Mouse (Mus musculus) midbrain, postnatal 0 days (tissue): ENCODE measurements at regions not wholly inside any gene's neighbourhood (a gene's known extent, or its start where the extent isn't known, plus 50 kb on each side); places are given as distances from the start of the nearest gene placed in this dataset.
"Not testable (repeated sequence)": the region's sequence is repeated elsewhere in the genome, so short reads cannot be mapped to it uniquely, and the experiment has no call there.

Source experiments
- ATAC-seq: fragments of 200-750 bp; cut with Nextera tagmentation; 2 replicates; pipeline ENCODE4 v1.8.0; 2017; ENCODE audit warnings: moderate number of reproducible peaks, mild to moderate bottlenecking, moderate TSS enrichment, moderate library complexity; ENCODE audit not compliant: low FRiP score
- DNase-seq: peaks from one replicate; pipeline ENCODE4 v3.0.0-alpha.2; 2015; ENCODE audit warnings: low spot score
- H3K27ac ChIP-seq: fragments of 300-500 bp; sonication (generic); 2 replicates; pipeline ENCODE4 v1.5.1; 2014; ENCODE audit warnings: low read depth, mild to moderate bottlenecking, low read length, mixed read lengths
- H3K27me3 ChIP-seq: fragments of 300-500 bp; sonication (generic); 2 replicates; pipeline ENCODE4 v1.6.1; 2014; ENCODE audit warnings: low read length, control low read depth, mixed read lengths; ENCODE audit not compliant: insufficient read depth
- H3K36me3 ChIP-seq: fragments of 300-500 bp; sonication (generic); 2 replicates; pipeline ENCODE4 v1.6.1; 2014; ENCODE audit warnings: low read length, control low read depth, mixed read lengths; ENCODE audit not compliant: insufficient read depth
- H3K4me1 ChIP-seq: fragments of 300-500 bp; sonication (generic); 2 replicates; pipeline ENCODE4 v1.6.1; 2014; ENCODE audit warnings: mild to moderate bottlenecking, control low read depth, antibody characterized with exemption, low read length, mixed read lengths; ENCODE audit not compliant: insufficient read depth
- H3K4me2 ChIP-seq: fragments of 300-500 bp; sonication (generic); 2 replicates; pipeline ENCODE4 v1.6.1; 2014; ENCODE audit warnings: low read depth, mild to moderate bottlenecking, low read length, mixed read lengths; ENCODE audit not compliant: poor library complexity, severe bottlenecking
- H3K4me3 ChIP-seq: fragments of 300-500 bp; sonication (generic); 2 replicates; pipeline ENCODE4 v1.5.1; 2014; ENCODE audit warnings: low read depth, mild to moderate bottlenecking, low read length, moderate library complexity
- H3K9ac ChIP-seq: fragments of 300-500 bp; sonication (generic); replicated peaks from 2 replicates; pipeline ENCODE4 v1.6.1; 2014; ENCODE audit warnings: mild to moderate bottlenecking, low read length, moderate library complexity, mixed read lengths; ENCODE audit not compliant: poor library complexity, severe bottlenecking
- H3K9me3 ChIP-seq: fragments of 300-500 bp; sonication (generic); 2 replicates; pipeline ENCODE4 v1.6.1; 2016; ENCODE audit warnings: low read length, control low read depth
- CTCF ChIP-seq: IDR thresholded peaks from 2 replicates; pipeline ENCODE4 v1.5.1; 2016; ENCODE audit warnings: antibody characterized with exemption, mild to moderate bottlenecking
- WGBS: fragments of 180-500 bp; shearing (Covaris S2); extraction: QIAGEN DNeasy Blood & Tissue Kit; methylation state at CpG from one replicate; pipeline ENCODE4 v1.1.7; 2014; 5-methylcytosine and 5-hydroxymethylcytosine counted together

DNA sequence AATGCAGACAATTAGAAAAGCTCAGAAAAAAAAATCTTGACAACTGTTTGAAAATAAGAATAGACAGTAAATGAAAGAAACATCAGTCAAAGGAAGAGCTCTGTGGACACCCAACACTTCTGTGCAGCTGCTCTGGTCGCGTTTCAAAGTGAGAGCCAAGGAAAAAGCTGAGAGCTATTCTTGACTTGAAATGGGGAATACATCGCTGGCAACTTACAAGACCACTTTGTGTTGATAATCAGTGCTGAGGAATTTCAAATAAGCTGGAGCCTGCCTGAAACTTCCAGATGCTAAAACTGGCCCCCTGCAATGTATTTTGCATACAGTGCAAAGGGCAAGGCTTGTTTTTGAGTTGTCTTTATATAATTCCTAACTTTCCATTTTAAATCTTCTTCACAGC is 177.1 kb upstream of the Ghr start:
- H3K4me3 ChIP-seq, result no peak overlapping the region

DNA sequence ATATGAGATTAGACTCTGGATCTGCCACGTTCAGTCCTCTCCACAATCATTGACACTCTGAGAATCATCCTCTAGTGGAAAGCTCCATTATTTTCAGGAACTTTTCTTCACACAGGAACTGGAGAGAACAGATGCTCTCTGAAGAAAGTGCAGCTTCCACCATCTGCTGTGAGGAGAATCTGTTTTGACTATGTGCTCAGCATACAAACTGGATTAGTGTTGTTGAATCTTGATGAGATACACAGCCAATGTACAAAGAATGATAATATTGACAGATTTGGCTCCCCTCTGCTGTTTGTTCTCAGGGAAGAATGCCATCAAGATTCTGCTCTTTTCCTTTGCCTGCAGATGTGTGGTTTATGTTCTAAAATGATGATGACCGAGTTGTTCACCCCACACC is 172.3 kb upstream of the Ghr start:
- Histone ChIP-seq H3K4me3 (no peak overlapping the region), H3K4me1 (no peaks in the 10 kb centered on the region), H3K9me3 (no peaks in the 10 kb centered on the region), H3K4me2 (no peak overlapping the region), H3K9ac (no peak overlapping the region), H3K36me3 (no peaks in the 10 kb centered on the region), H3K27ac (no peak overlapping the region), H3K27me3 (no peaks in the 10 kb centered on the region)
- ATAC-seq (no peak), DNase-seq (peak; percentile 47)
- 55% methylated on average over 2 of the region's 2 CpGs for WGBS
- no peak for TF ChIP-seq CTCF

More for the DNA sequence above, 177.1 kb upstream of the Ghr start:
- H3K27ac ChIP-seq, result no peak overlapping the region
- ATAC-seq (no peak), DNase-seq (no peak)
- no peak for TF ChIP-seq CTCF
- H3K36me3 ChIP-seq, result no peaks in the 10 kb centered on the region
- no peaks in the 10 kb centered on the region for H3K27me3 ChIP-seq
- no peak overlapping the region for H3K9ac ChIP-seq
- H3K4me2 ChIP-seq, result no peak overlapping the region
- H3K9me3 ChIP-seq, result no peaks in the 10 kb centered on the region
- H3K4me1 ChIP-seq, result no peaks in the 10 kb centered on the region
- 31% methylated on average over 3 of the region's 3 CpGs for WGBS

DNA sequence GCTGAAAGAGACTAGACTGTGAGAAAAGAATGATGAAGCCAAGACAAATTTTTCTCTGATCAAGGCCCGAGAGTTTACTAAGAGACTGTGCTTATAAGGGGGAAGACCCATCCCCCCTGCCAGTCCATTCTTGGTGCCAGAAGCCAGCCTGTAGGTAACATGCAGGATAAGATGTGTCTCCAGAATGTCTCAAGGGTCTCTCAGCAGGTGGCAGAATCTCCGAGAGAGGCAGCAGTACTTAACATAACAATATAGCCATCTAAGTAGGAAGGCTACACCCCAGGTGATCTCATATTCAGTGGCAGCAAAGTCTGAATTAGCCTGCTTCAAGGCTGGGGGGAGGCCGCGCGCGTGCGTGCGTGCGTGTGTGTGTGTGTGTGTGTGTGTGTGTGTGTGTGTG is 164.8 kb upstream of the Ghr start:
- ATAC-seq, H3K27me3 ChIP-seq, H3K4me3 ChIP-seq, H3K36me3 ChIP-seq, H3K9ac ChIP-seq, DNase-seq, H3K4me2 ChIP-seq, H3K4me1 ChIP-seq, H3K27ac ChIP-seq, H3K9me3 ChIP-seq: not testable (repeated sequence)
- WGBS, result 57% methylated on average over 9 of the region's 9 CpGs

DNA sequence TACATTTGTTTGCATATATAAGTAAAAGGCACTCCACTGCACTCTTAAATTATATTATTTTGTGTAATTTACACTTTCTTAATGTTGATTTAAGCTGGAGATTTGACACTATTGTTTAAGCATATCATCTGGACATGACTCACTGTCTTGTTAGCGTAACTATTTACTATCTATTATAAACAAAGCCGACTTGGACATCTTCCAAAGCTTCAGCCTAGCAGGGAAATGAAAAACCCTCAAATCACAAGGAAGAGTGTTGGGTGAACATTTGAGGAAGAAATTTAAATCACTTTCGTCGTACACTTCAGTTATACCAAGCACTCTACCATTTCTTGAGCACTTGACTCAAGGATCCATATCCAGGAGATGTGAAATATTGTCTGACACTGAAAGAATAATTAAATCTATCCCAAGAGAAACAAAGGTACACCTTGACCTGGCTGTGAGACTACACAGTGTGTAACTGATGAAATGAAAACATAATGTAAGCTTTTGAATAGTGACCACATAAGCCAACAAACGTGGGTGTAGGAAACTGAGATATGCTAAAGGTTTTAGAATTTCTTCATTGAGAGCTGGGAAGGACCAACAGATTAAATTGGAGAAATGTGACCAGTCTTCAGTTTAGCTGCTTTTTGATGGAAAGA is 160.0 kb upstream of the Ghr start:
- DNase-seq (no peak), ATAC-seq (no peak)
- Histone ChIP-seq H3K36me3 (no peaks in the 10 kb centered on the region), H3K9ac (no peak overlapping the region), H3K4me3 (no peak overlapping the region), H3K27me3 (no peaks in the 10 kb centered on the region), H3K4me1 (no peaks in the 10 kb centered on the region), H3K27ac (no peak overlapping the region), H3K9me3 (no peaks in the 10 kb centered on the region), H3K4me2 (no peak overlapping the region)
- 87% methylated on average over 5 of the region's 5 CpGs for WGBS
- no peak for TF ChIP-seq CTCF

DNA sequence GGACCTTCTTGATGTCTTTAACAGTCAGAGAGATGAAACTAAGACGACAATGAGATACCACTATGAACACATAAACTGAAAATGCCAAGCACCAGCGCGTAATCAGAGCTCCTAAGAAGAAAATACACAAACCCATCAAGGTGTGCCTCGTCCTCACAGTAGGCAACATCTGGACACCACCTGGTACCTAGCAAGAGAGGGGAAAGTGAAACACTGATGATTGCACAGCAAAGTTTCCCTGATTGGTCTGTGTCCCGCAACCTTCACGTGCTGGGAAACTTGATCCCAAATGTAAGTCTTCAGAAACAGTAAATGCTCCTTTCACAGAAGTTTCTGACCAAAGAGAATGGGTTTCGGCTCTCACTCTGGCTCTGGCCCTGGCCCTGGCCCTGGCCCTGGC is 158.9 kb upstream of the Ghr start:
- DNase-seq, result no peak
- no peaks in the 10 kb centered on the region for H3K36me3 ChIP-seq
- H3K9ac ChIP-seq, result no peak overlapping the region
- no peak for ATAC-seq
- TF ChIP-seq CTCF, result no peak
- H3K4me3 ChIP-seq, result no peak overlapping the region
- no peaks in the 10 kb centered on the region for H3K9me3 ChIP-seq
- H3K4me1 ChIP-seq, result no peaks in the 10 kb centered on the region
- H3K27me3 ChIP-seq, result no peaks in the 10 kb centered on the region
- no peak overlapping the region for H3K4me2 ChIP-seq
- H3K27ac ChIP-seq, result no peak overlapping the region
- WGBS, result 90% methylated on average over 7 of the region's 7 CpGs

DNA sequence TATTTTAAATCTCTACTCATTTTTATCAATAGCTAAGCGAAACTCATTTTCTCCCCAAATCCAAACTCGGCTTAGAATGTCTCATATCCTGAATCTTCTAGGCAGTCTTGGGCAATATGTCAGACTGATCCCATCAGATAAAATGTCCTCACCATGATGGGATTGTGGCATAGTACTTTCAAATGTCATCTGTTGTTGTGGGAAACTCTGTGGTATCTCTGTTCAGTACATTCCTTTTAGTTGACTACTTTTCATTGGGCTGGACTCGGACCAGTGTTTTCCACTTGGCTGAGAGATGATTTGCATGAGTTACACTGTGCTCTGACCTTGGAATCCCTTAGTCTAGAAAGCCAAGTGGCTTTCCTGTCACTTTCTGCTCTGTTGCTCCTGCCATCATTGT is 141.9 kb upstream of the Ghr start:
- H3K36me3 ChIP-seq, result no peaks in the 10 kb centered on the region

More for the DNA sequence above, 141.9 kb upstream of the Ghr start:
- Histone ChIP-seq H3K4me3 (no peak overlapping the region), H3K4me2 (no peak overlapping the region), H3K9ac (no peak overlapping the region), H3K27ac (no peak overlapping the region), H3K4me1 (no peaks in the 10 kb centered on the region), H3K9me3 (no peaks in the 10 kb centered on the region), H3K27me3 (no peaks in the 10 kb centered on the region)
- WGBS, result 92% methylated on average over 3 of the region's 3 CpGs
- no peak for TF ChIP-seq CTCF
- DNase-seq, result no peak
- no peak for ATAC-seq
